In the genomic region with DNA sequence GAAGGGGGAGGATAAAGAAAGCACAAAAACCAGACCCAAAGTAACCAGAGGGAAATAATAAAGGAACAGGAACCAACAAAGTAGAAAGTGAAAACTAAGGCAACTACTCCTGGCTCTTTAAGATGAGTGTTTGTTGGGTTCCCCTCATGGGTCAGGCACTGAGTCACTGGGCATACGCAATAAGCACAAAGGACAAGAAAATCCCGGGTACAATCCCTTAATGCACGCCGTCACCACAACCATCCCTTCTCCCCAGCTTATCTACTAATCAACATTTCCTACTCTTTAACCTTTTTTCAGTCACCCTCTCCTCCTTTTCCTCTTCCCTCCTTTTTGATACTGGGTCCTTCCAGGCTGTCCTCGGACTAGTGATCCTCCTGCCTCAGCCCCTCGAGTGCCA, we compare ENCODE assay signal across 9 mouse cellular contexts. TPM values are rescaled to one million over a fixed set of nuclear protein-coding genes. Genes with fewer than 3 reads are reported as not detected.
DNase-seq lines count a peak whose midpoint lies in the region; ATAC-seq and TF ChIP-seq lines count a peak whose summit lies in the region.
"Had no signal": no experiment of that assay in that cellular context is flagged by ENCODE, and none has a peak within 500 bp of the region (broad histone marks: within the 10 kb centered on the region; RNA-seq: fewer than 3 reads in every experiment).

No protein-coding gene starts in this region.

- peaks cover 21% of the 10 kb centered on the region for H3K36me3 ChIP-seq in heart, embryonic 13.5 days
- H3K36me3 ChIP-seq in E14TG2a.4 (ENCODE audit: insufficient read depth, low read length) = peaks cover 32% of the 10 kb centered on the region
- peaks cover 20% of the 10 kb centered on the region for H3K36me3 ChIP-seq in forebrain, embryonic 15.5 days
- peaks cover 14% of the 10 kb centered on the region for H3K36me3 ChIP-seq in liver, postnatal 0 days (replicated peaks; ENCODE audit: insufficient read depth, low read length)

- no peak for DNase-seq in heart, postnatal 10 days
- no peak for DNase-seq in liver, postnatal 0 days
- no peak for DNase-seq in right cerebral cortex, postnatal 14 days
- DNase-seq in gastrocnemius, postnatal 25 days = no peak

- TF ChIP-seq EP300 in liver, postnatal 0 days (IDR thresholded peaks at IDR 0.05; ENCODE audit: low read depth) = no peak

- no peak for TF ChIP-seq CTCF in E14TG2a.4 (conservative IDR thresholded peaks at IDR 0.05; ENCODE audit: low read length)
- no peak for TF ChIP-seq CTCF in liver, postnatal 0 days (IDR thresholded peaks at IDR 0.05; ENCODE audit: low read depth)

- peak overlapping the region; percentile 86 for H3K4me3 ChIP-seq in heart, embryonic 13.5 days
- H3K4me3 ChIP-seq in E14TG2a.4 (replicated peaks; ENCODE audit: low read length) = peak overlapping the region; percentile 92
- peak overlapping the region; percentile 61 for H3K4me3 ChIP-seq in forebrain, embryonic 15.5 days
- H3K4me3 ChIP-seq in liver, postnatal 0 days (ENCODE audit: low read depth, low read length) = peak overlapping the region; percentile 73

- intact Hi-C loops in heart, postnatal 10 days (cut with DNase I) = no loop called here

- no peak overlapping the region for H3K27ac ChIP-seq in heart, embryonic 13.5 days (replicated peaks)
- no peak overlapping the region for H3K27ac ChIP-seq in forebrain, embryonic 15.5 days (replicated peaks)
- H3K27ac ChIP-seq in liver, postnatal 0 days (ENCODE audit: low read depth) = peak overlapping the region; percentile 78

- no peak for ATAC-seq in heart, embryonic 13.5 days (ENCODE audit: extremely low read depth, insufficient number of reproducible peaks, low FRiP score, low TSS enrichment)
- ATAC-seq in forebrain, embryonic 15.5 days (replicated peaks) = no peak
- no peak for ATAC-seq in liver, postnatal 0 days
- ATAC-seq in CD4-positive, CD25-positive, alpha-beta regulatory T cell, adult 4 months = no peak

- peaks cover 18% of the 10 kb centered on the region for H3K4me1 ChIP-seq in heart, embryonic 13.5 days
- peaks cover 42% of the 10 kb centered on the region for H3K4me1 ChIP-seq in E14TG2a.4 (replicated peaks; ENCODE audit: low read depth, low read length)
- peaks cover 30% of the 10 kb centered on the region for H3K4me1 ChIP-seq in forebrain, embryonic 15.5 days
- H3K4me1 ChIP-seq in liver, postnatal 0 days (ENCODE audit: insufficient read depth) = peaks cover 23% of the 10 kb centered on the region

- peak overlapping the region; percentile 80 for H3K4me2 ChIP-seq in heart, embryonic 13.5 days
- peak overlapping the region; percentile 57 for H3K4me2 ChIP-seq in forebrain, embryonic 15.5 days (replicated peaks)
- H3K4me2 ChIP-seq in liver, postnatal 0 days (ENCODE audit: low read depth, low read length) = peak overlapping the region; percentile 89

- no peaks in the 10 kb centered on the region for H3K9me3 ChIP-seq in heart, embryonic 13.5 days
- no peaks in the 10 kb centered on the region for H3K9me3 ChIP-seq in E14TG2a.4 (ENCODE audit: low read length)
- no peaks in the 10 kb centered on the region for H3K9me3 ChIP-seq in forebrain, embryonic 15.5 days
- H3K9me3 ChIP-seq in liver, postnatal 0 days (ENCODE audit: low read length) = no peaks in the 10 kb centered on the region

- WGBS in heart, embryonic 13.5 days = 76% methylated on average over 6 of the region's 6 CpGs
- WGBS in forebrain, embryonic 15.5 days = 89% methylated on average over 6 of the region's 6 CpGs
- WGBS in liver, postnatal 0 days (ENCODE audit: insufficient replicate concordance) = 69% methylated on average over 6 of the region's 6 CpGs

- H3K27me3 ChIP-seq in heart, embryonic 13.5 days (replicated peaks) = no peaks in the 10 kb centered on the region
- H3K27me3 ChIP-seq in E14TG2a.4 (ENCODE audit: insufficient read depth, low read length) = 0 out of 2 replicates have a peak, but pooled peaks cover 2% of the 10 kb centered on the region
- no peaks in the 10 kb centered on the region for H3K27me3 ChIP-seq in forebrain, embryonic 15.5 days
- no peaks in the 10 kb centered on the region for H3K27me3 ChIP-seq in liver, postnatal 0 days (ENCODE audit: insufficient read depth, low read length)

- peak overlapping the region; percentile 85 for H3K9ac ChIP-seq in heart, embryonic 13.5 days
- 0 out of 2 replicates have a peak overlapping the region, but pooled peaks have one; percentile 3 for H3K9ac ChIP-seq in forebrain, embryonic 15.5 days (replicated peaks)
- peak overlapping the region; percentile 66; the same call in 1 of the 2 replicates for H3K9ac ChIP-seq in liver, postnatal 0 days (replicated peaks)

RNA-seq across cellular contexts. Expression of gene Sirt2, which starts 1.3 kb away (rescaled TPM):
- polyA plus RNA-seq in heart, embryonic 13.5 days (2015; fragmentation: Nextera tagmentation; extraction: Ambion mirVana) = 48.9 and 51.5 TPM in 2 replicates
- 10 to 100 TPM; 70.7 to 76.3 TPM for total RNA-seq in heart, postnatal 10 days (2021)
- polyA plus RNA-seq in forebrain, embryonic 15.5 days (2015; fragmentation: Nextera tagmentation; extraction: Ambion mirVana) = 105 and 109 TPM in 2 replicates
- 20.5 and 22.7 TPM in 2 replicates for polyA plus RNA-seq in liver, postnatal 0 days (2015; fragmentation: Nextera tagmentation; extraction: Ambion mirVana)
- 10 to 100 TPM; 81.6 to 82.3 TPM for total RNA-seq in gastrocnemius, postnatal 25 days (2021)
- polyA plus RNA-seq in CD4-positive, CD25-positive, alpha-beta regulatory T cell, adult 4 months (2017; shearing (Covaris generic)) = 100 to 1,000 TPM in 1 of 2 experiments, 10 to 100 TPM in 1; 96.8 to 128 TPM

RNA-seq across cellular contexts. Expression of gene Nfkbib, which starts 2.1 kb away (rescaled TPM):
- polyA plus RNA-seq in heart, embryonic 13.5 days (2015; fragmentation: Nextera tagmentation; extraction: Ambion mirVana) = 30.5 and 32.7 TPM in 2 replicates
- total RNA-seq in heart, postnatal 10 days (2021) = 10 to 100 TPM; 15.4 to 16.1 TPM
- 59.0 and 62.0 TPM in 2 replicates for polyA plus RNA-seq in forebrain, embryonic 15.5 days (2015; fragmentation: Nextera tagmentation; extraction: Ambion mirVana)
- polyA plus RNA-seq in liver, postnatal 0 days (2015; fragmentation: Nextera tagmentation; extraction: Ambion mirVana) = 25.1 and 26.9 TPM in 2 replicates
- 10 to 100 TPM; 24.4 to 27.9 TPM for total RNA-seq in gastrocnemius, postnatal 25 days (2021)
- polyA plus RNA-seq in CD4-positive, CD25-positive, alpha-beta regulatory T cell, adult 4 months (2017; shearing (Covaris generic)) = 10 to 100 TPM; 54.3 to 56.8 TPM

RNA-seq across cellular contexts. Expression of gene Ccer2, which starts 9.2 kb away (rescaled TPM):
- not detected in 2 replicates for polyA plus RNA-seq in heart, embryonic 13.5 days (2015; fragmentation: Nextera tagmentation; extraction: Ambion mirVana)
- total RNA-seq in heart, postnatal 10 days (2021) = not detected
- polyA plus RNA-seq in forebrain, embryonic 15.5 days (2015; fragmentation: Nextera tagmentation; extraction: Ambion mirVana) = 0.27 TPM in 1 of 2 replicates, not detected in the other
- polyA plus RNA-seq in liver, postnatal 0 days (2015; fragmentation: Nextera tagmentation; extraction: Ambion mirVana) = not detected in 2 replicates
- not detected for total RNA-seq in gastrocnemius, postnatal 25 days (2021)
- polyA plus RNA-seq in CD4-positive, CD25-positive, alpha-beta regulatory T cell, adult 4 months (2017; shearing (Covaris generic)) = not detected
- polyA plus RNA-seq: gonadal fat pad, adult 2 months had no signal

RNA-seq across cellular contexts. Expression of gene Sars2, which starts 23.4 kb away (rescaled TPM):
- polyA plus RNA-seq in heart, embryonic 13.5 days (2015; fragmentation: Nextera tagmentation; extraction: Ambion mirVana) = 20.2 and 20.4 TPM in 2 replicates
- total RNA-seq in heart, postnatal 10 days (2021) = 10 to 100 TPM; 15.6 to 16.4 TPM
- polyA plus RNA-seq in forebrain, embryonic 15.5 days (2015; fragmentation: Nextera tagmentation; extraction: Ambion mirVana) = 18.5 and 18.6 TPM in 2 replicates
- polyA plus RNA-seq in liver, postnatal 0 days (2015; fragmentation: Nextera tagmentation; extraction: Ambion mirVana) = 7.9 and 8.5 TPM in 2 replicates
- 10 to 100 TPM; 13.5 to 15.6 TPM for total RNA-seq in gastrocnemius, postnatal 25 days (2021)
- polyA plus RNA-seq in CD4-positive, CD25-positive, alpha-beta regulatory T cell, adult 4 months (2017; shearing (Covaris generic)) = 10 to 100 TPM in 1 of 2 experiments, 1 to 10 TPM in 1; 8.5 to 11.7 TPM

RNA-seq across cellular contexts. Expression of gene Rinl, which starts 23.6 kb away (rescaled TPM):
- polyA plus RNA-seq in heart, embryonic 13.5 days (2015; fragmentation: Nextera tagmentation; extraction: Ambion mirVana) = 2.7 and 3.6 TPM in 2 replicates
- total RNA-seq in heart, postnatal 10 days (2021) = 1 to 10 TPM; 2.1 to 2.2 TPM
- polyA plus RNA-seq in forebrain, embryonic 15.5 days (2015; fragmentation: Nextera tagmentation; extraction: Ambion mirVana) = 1.8 and 2.5 TPM in 2 replicates
- 7.2 and 7.6 TPM in 2 replicates for polyA plus RNA-seq in liver, postnatal 0 days (2015; fragmentation: Nextera tagmentation; extraction: Ambion mirVana)
- total RNA-seq in gastrocnemius, postnatal 25 days (2021) = under 1 TPM; 0.51 to 0.78 TPM
- polyA plus RNA-seq in CD4-positive, CD25-positive, alpha-beta regulatory T cell, adult 4 months (2017; shearing (Covaris generic)) = 100 to 1,000 TPM; 197 to 273 TPM

Comparison
In these comparisons a context has a peak if more than half of its experiments do, and no peak if none do; other contexts are left out.
1. H3K9ac ChIP-seq: peak in every context shown above with its lines; median percentile 85 in heart, embryonic 13.5 days; 66 in liver, postnatal 0 days; 3 in forebrain, embryonic 15.5 days.